Mouse (Mus musculus) ES-E14 (cell line): ENCODE data around the gene Map3k12. TPM values are rescaled to one million over a fixed set of nuclear protein-coding genes. Genes with fewer than 3 reads are reported as not detected.

Source experiments
- DNase-seq: peaks from one replicate; pipeline ENCODE4 v3.0.0-alpha.2; 2013; ENCODE audit warnings: low read depth, low spot score
- H3K27ac ChIP-seq: 2 replicates; pipeline ENCODE4 v1.5.1; 2012; ENCODE audit warnings: low read depth, mild to moderate bottlenecking, low read length, moderate library complexity, mixed read lengths; ENCODE audit not compliant: poor library complexity, insufficient read depth, severe bottlenecking
- H3K36me3 ChIP-seq: 2 replicates; pipeline ENCODE4 v1.6.1; 2012; ENCODE audit warnings: mild to moderate bottlenecking, low read length, moderate library complexity, mixed read lengths; ENCODE audit not compliant: control insufficient read depth, poor library complexity, insufficient read depth, severe bottlenecking
- H3K4me1 ChIP-seq, 2 experiments: fragments of 150-350 bp in 1 of 2; sonication (generic) in 1 of 2; 2 replicates each; pipeline ENCODE4 v1.6.1; 2012; ENCODE audit warnings: low read length in 2 of 2, mild to moderate bottlenecking in 1 of 2, mixed read lengths in 1 of 2; ENCODE audit not compliant: control insufficient read depth in 2 of 2, insufficient read depth in 2 of 2, poor library complexity in 1 of 2
- H3K4me3 ChIP-seq, 2 experiments: fragments of 150-350 bp in 1 of 2; sonication (generic) in 1 of 2; 2 replicates each; pipeline ENCODE4 v1.5.1; 2012; ENCODE audit warnings: low read length in 2 of 2, low read depth in 1 of 2, mild to moderate bottlenecking in 1 of 2, mixed read lengths in 1 of 2; ENCODE audit not compliant: insufficient read depth in 1 of 2, poor library complexity in 1 of 2, severe bottlenecking in 1 of 2
- H3K9ac ChIP-seq: 2 replicates; pipeline ENCODE4 v1.6.1; 2012; ENCODE audit warnings: low read depth, mild to moderate bottlenecking, low read length, mixed read lengths; ENCODE audit not compliant: poor library complexity, insufficient read depth, severe bottlenecking
- H3K9me3 ChIP-seq: fragments of 150-350 bp; sonication (generic); 2 replicates; pipeline ENCODE4 v1.6.1; 2012; ENCODE audit warnings: low read depth, mild to moderate bottlenecking, low read length; ENCODE audit not compliant: control insufficient read depth, insufficient read depth
- CHD2 ChIP-seq: IDR thresholded peaks from 2 replicates; pipeline ENCODE4 v1.6.1; 2014; ENCODE audit warnings: mild to moderate bottlenecking, low read depth, low read length, inconsistent platforms
- HCFC1 ChIP-seq: IDR thresholded peaks from 2 replicates; pipeline ENCODE4 v1.6.1; 2012; ENCODE audit warnings: low read length, inconsistent platforms, borderline replicate concordance; ENCODE audit not compliant: insufficient read depth
- MAFK ChIP-seq: IDR thresholded peaks from 2 replicates; pipeline ENCODE4 v1.6.1; 2014; ENCODE audit warnings: mild to moderate bottlenecking, low read depth, low read length, inconsistent platforms; ENCODE audit not compliant: insufficient read depth
- ZC3H11A ChIP-seq: IDR thresholded peaks from 2 replicates; pipeline ENCODE4 v1.6.1; 2012; ENCODE audit warnings: low read depth, mild to moderate bottlenecking, inconsistent platforms, low read length, borderline replicate concordance
- ZNF384 ChIP-seq: IDR thresholded peaks from 2 replicates; pipeline ENCODE4 v1.6.1; 2012; ENCODE audit warnings: low read depth, low read length, inconsistent platforms
- in situ Hi-C, 2 experiments: fragments of 600-800 bp; cut with MboI; formaldehyde crosslinking; loops; one replicate each; pipeline ENCODE4 v1.15.1; 2025; ENCODE audit warnings: low sequenced_read_pairs in 2 of 2, inconsistent platforms in 1 of 2; ENCODE audit not compliant: unreplicated experiment in 2 of 2
- total RNA-seq: library from RNA; depleted of rRNA; stranded (reverse); fragments of 300-350 nt; gene quantifications from 2 replicates; pipeline ENCODE4 v1.2.3, GENCODE M21; 2012

The Map3k12 gene
- total RNA-seq, 1 experiment, result 18.1 TPM

- no peaks in the 10 kb centered on the region for H3K9me3 ChIP-seq
- no peak for TF ChIP-seq MAFK
- no peak for TF ChIP-seq CHD2
- no peak for TF ChIP-seq ZC3H11A
- TF ChIP-seq ZNF384, result no peak
- TF ChIP-seq HCFC1, result no peak
- H3K27ac ChIP-seq, result no peak overlapping the region
- no peak overlapping the region for H3K4me3 ChIP-seq
- in situ Hi-C loops, result no loop called here
- no peak for DNase-seq
- no peaks in the 10 kb centered on the region; the same call in none of the 2 replicates for H3K36me3 ChIP-seq
- H3K4me1 ChIP-seq, result no peaks in the 10 kb centered on the region
- no peak overlapping the region for H3K9ac ChIP-seq
These were observed 27.9 kb upstream of the Map3k12 start for GRCm38 (mm10) chr15:102544801-102545200.

GRCm38 (mm10) chr15:102533926-102534325 is 17.1 kb upstream of the Map3k12 start:
- H3K4me3 ChIP-seq, result no peak overlapping the region
- H3K9ac ChIP-seq, result no peak overlapping the region
- H3K27ac ChIP-seq, result no peak overlapping the region
- no peaks in the 10 kb centered on the region for H3K4me1 ChIP-seq
- DNase-seq, result no peak
- H3K36me3 ChIP-seq, result peaks cover 6% of the 10 kb centered on the region
- TF ChIP-seq CHD2 (no peak), HCFC1 (no peak), MAFK (no peak), ZNF384 (no peak), ZC3H11A (no peak)
- H3K9me3 ChIP-seq, result no peaks in the 10 kb centered on the region
- in situ Hi-C loops, result no loop called here

- in situ Hi-C loops, result no loop called here
- Histone ChIP-seq H3K27ac (no peak overlapping the region), H3K36me3 (peaks cover 6% of the 10 kb centered on the region), H3K9me3 (no peaks in the 10 kb centered on the region), H3K4me1 (no peaks in the 10 kb centered on the region), H3K9ac (no peak overlapping the region), H3K4me3 (no peak overlapping the region)
- TF ChIP-seq HCFC1, result no peak
- no peak for TF ChIP-seq ZNF384
- TF ChIP-seq ZC3H11A, result no peak
- TF ChIP-seq MAFK, result no peak
- no peak for TF ChIP-seq CHD2
- DNase-seq, result no peak
These were observed 15.4 kb upstream of the Map3k12 start for GRCm38 (mm10) chr15:102532106-102532900.

GRCm38 (mm10) chr15:102531586-102531985 is 14.7 kb upstream of the Map3k12 start:
- Histone ChIP-seq H3K4me3 (no peak overlapping the region), H3K4me1 (no peaks in the 10 kb centered on the region), H3K36me3 (peaks cover 6% of the 10 kb centered on the region), H3K27ac (no peak overlapping the region), H3K9me3 (no peaks in the 10 kb centered on the region), H3K9ac (no peak overlapping the region)
- no peak for DNase-seq
- in situ Hi-C loops, result no loop called here
- no peak for TF ChIP-seq ZNF384
- no peak for TF ChIP-seq HCFC1
- TF ChIP-seq ZC3H11A, result no peak
- no peak for TF ChIP-seq CHD2
- TF ChIP-seq MAFK, result no peak
